Comparison of ENCODE assay signal across 8 mouse cellular contexts in the genomic region with DNA sequence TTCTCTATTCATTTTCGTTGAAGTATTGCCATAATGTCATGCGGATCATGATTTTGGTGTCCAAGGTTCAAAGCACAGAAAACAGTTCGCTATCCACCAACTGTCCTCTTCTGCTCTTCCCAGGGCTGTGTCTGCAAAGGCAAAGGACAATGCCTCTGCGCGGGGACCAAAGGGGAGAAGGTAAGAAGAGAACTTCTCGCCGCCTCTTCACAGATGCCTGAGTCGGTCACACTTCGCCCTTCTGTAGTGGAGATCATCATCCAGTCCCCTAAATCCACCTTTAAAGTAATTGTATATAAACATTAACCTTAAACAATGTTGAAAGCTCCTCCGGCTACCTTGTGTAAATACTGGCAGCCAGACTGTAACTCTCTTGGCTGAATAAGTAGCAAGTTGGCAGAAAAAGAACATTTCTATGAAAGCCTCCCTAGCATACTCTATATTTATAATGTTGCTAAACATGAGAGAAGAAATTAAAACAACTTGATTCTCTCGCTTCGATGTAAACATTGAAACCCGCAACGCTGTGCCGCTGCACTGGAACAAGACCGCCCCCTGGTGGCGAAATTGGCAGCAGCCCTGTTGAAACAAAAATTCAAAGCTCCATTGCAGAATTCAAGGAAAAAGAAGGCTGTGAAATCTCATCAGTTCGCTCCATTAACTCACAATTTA. TPM values are rescaled to one million over a fixed set of nuclear protein-coding genes. Genes with fewer than 3 reads are reported as not detected.
DNase-seq lines count a peak whose midpoint lies in the region; ATAC-seq and TF ChIP-seq lines count a peak whose summit lies in the region.

No protein-coding gene starts in this region.

- H3K36me3 ChIP-seq in C2C12 (ENCODE audit: control insufficient read depth, insufficient read depth), result no peaks in the 10 kb centered on the region
- no peaks in the 10 kb centered on the region for H3K36me3 ChIP-seq in embryonic facial prominence, embryonic 14.5 days (ENCODE audit: control insufficient read depth, insufficient read depth, low read length)
- H3K36me3 ChIP-seq in heart, embryonic 12.5 days, result no peaks in the 10 kb centered on the region
- H3K36me3 ChIP-seq in liver, embryonic 13.5 days, result no peaks in the 10 kb centered on the region
- no peaks in the 10 kb centered on the region for H3K36me3 ChIP-seq in neural tube, embryonic 13.5 days
- H3K36me3 ChIP-seq in testis, adult 2 months (ENCODE audit: control insufficient read depth, insufficient read depth, low read length), result no peaks in the 10 kb centered on the region

- no peaks in the 10 kb centered on the region for H3K4me1 ChIP-seq in embryonic facial prominence, embryonic 14.5 days (ENCODE audit: control insufficient read depth, insufficient read depth, low read length)
- H3K4me1 ChIP-seq in heart, embryonic 12.5 days (replicated peaks), result peaks cover 4% of the 10 kb centered on the region; the same call in 1 of the 2 replicates
- H3K4me1 ChIP-seq in liver, embryonic 13.5 days (replicated peaks), result peaks cover 28% of the 10 kb centered on the region
- no peaks in the 10 kb centered on the region; the same call in 1 of the 2 replicates for H3K4me1 ChIP-seq in neural tube, embryonic 13.5 days (replicated peaks)
- H3K4me1 ChIP-seq in testis, adult 2 months (ENCODE audit: control insufficient read depth, insufficient read depth, low read length), result no peaks in the 10 kb centered on the region; the same call in 1 of the 2 replicates

- H3K4me2 ChIP-seq in embryonic facial prominence, embryonic 14.5 days (ENCODE audit: low read depth, low read length), result peak overlapping the region; percentile 54
- peak overlapping the region; percentile 57 for H3K4me2 ChIP-seq in heart, embryonic 12.5 days
- peak overlapping the region; percentile 53 for H3K4me2 ChIP-seq in liver, embryonic 13.5 days
- H3K4me2 ChIP-seq in neural tube, embryonic 13.5 days, result peak overlapping the region; percentile 47

- no peaks in the 10 kb centered on the region for H3K79me3 ChIP-seq in C2C12 (ENCODE audit: low read depth)

- no peak overlapping the region for H3K27ac ChIP-seq in embryonic facial prominence, embryonic 14.5 days (replicated peaks; ENCODE audit: low read depth, low read length)
- no peak overlapping the region for H3K27ac ChIP-seq in heart, embryonic 12.5 days (ENCODE audit: poor library complexity, severe bottlenecking)
- H3K27ac ChIP-seq in liver, embryonic 13.5 days, result no peak overlapping the region
- H3K27ac ChIP-seq in neural tube, embryonic 13.5 days (replicated peaks), result no peak overlapping the region
- H3K27ac ChIP-seq in testis, adult 2 months (ENCODE audit: control insufficient read depth, insufficient read depth, low read depth, low read length), result no peak overlapping the region

- peak; percentile 46 to 47 for DNase-seq in adrenal gland, postnatal 4 days (ENCODE audit: low spot score in 2 of 2)
- peak; percentile 73 for DNase-seq in embryonic facial prominence, embryonic 14.5 days (ENCODE audit: low spot score)
- DNase-seq in kidney, postnatal 25 days, result peak; percentile 76 to 88
- peak; percentile 41 for DNase-seq in liver, embryonic 13.5 days

- H3K9ac ChIP-seq in embryonic facial prominence, embryonic 14.5 days (ENCODE audit: low read depth, low read length), result no peak overlapping the region
- no peak overlapping the region for H3K9ac ChIP-seq in heart, embryonic 12.5 days
- no peak overlapping the region for H3K9ac ChIP-seq in liver, embryonic 13.5 days
- no peak overlapping the region for H3K9ac ChIP-seq in neural tube, embryonic 13.5 days

- H3K9me3 ChIP-seq in embryonic facial prominence, embryonic 14.5 days (ENCODE audit: control insufficient read depth, low read length), result no peaks in the 10 kb centered on the region
- H3K9me3 ChIP-seq in heart, embryonic 12.5 days (replicated peaks), result no peaks in the 10 kb centered on the region
- H3K9me3 ChIP-seq in liver, embryonic 13.5 days (replicated peaks), result no peaks in the 10 kb centered on the region
- H3K9me3 ChIP-seq in neural tube, embryonic 13.5 days, result no peaks in the 10 kb centered on the region

- no peak overlapping the region for H3ac ChIP-seq in C2C12 (ENCODE audit: control insufficient read depth, insufficient read length, low read depth)

- H3K79me2 ChIP-seq in C2C12 (ENCODE audit: control insufficient read depth, insufficient read depth), result no peaks in the 10 kb centered on the region

- H3K4me3 ChIP-seq in C2C12 (ENCODE audit: insufficient read depth, poor library complexity, severe bottlenecking), result no peak overlapping the region
- peak overlapping the region; percentile 28 for H3K4me3 ChIP-seq in embryonic facial prominence, embryonic 14.5 days (ENCODE audit: low read depth, low read length)
- H3K4me3 ChIP-seq in heart, embryonic 12.5 days, result peak overlapping the region; percentile 35
- peak overlapping the region; percentile 36 for H3K4me3 ChIP-seq in liver, embryonic 13.5 days (replicated peaks)
- H3K4me3 ChIP-seq in neural tube, embryonic 13.5 days, result peak overlapping the region; percentile 17
- H3K4me3 ChIP-seq in testis, adult 2 months (ENCODE audit: control insufficient read depth, low read depth, low read length), result no peak overlapping the region

- ATAC-seq in embryonic facial prominence, embryonic 14.5 days (ENCODE audit: low read depth), result no peak
- ATAC-seq in heart, embryonic 12.5 days (ENCODE audit: insufficient number of reproducible peaks, low FRiP score), result no peak
- ATAC-seq in liver, embryonic 13.5 days (ENCODE audit: low read depth), result no peak
- ATAC-seq in neural tube, embryonic 13.5 days (ENCODE audit: low read depth), result no peak

- no peak for TF ChIP-seq POLR2A in testis, adult 2 months (IDR thresholded peaks at IDR 0.05; ENCODE audit: control insufficient read depth, low read depth, low read length)

- peaks cover 5% of the 10 kb centered on the region for H3K27me3 ChIP-seq in C2C12 (ENCODE audit: control insufficient read depth, insufficient read depth, insufficient read length)
- H3K27me3 ChIP-seq in embryonic facial prominence, embryonic 14.5 days (replicated peaks; ENCODE audit: control insufficient read depth, insufficient read depth, low read length), result no peaks in the 10 kb centered on the region
- H3K27me3 ChIP-seq in heart, embryonic 12.5 days (replicated peaks), result 0 out of 2 replicates have a peak, but pooled peaks cover 6% of the 10 kb centered on the region
- no peaks in the 10 kb centered on the region for H3K27me3 ChIP-seq in liver, embryonic 13.5 days
- no peaks in the 10 kb centered on the region for H3K27me3 ChIP-seq in neural tube, embryonic 13.5 days
- H3K27me3 ChIP-seq in testis, adult 2 months (ENCODE audit: control insufficient read depth, insufficient read depth, low read length), result no peaks in the 10 kb centered on the region

- peak; percentile 67 for TF ChIP-seq CTCF in C2C12 (IDR thresholded peaks at IDR 0.05; ENCODE audit: control insufficient read depth, insufficient read depth, insufficient read length)
- peak; percentile 90 for TF ChIP-seq CTCF in testis, adult 2 months (IDR thresholded peaks at IDR 0.05; ENCODE audit: control insufficient read depth, insufficient read depth, insufficient replicate concordance, low read depth, low read length)

- 31% methylated on average over 18 of the region's 18 CpGs for WGBS in embryonic facial prominence, embryonic 14.5 days
- 35% methylated on average over 18 of the region's 18 CpGs for whole genome bisulfite sequencing in heart, embryonic 12.5 days
- 32% methylated on average over 18 of the region's 18 CpGs for WGBS in liver, embryonic 13.5 days (ENCODE audit: insufficient replicate concordance)
- 36% methylated on average over 18 of the region's 18 CpGs for whole genome bisulfite sequencing in neural tube, embryonic 13.5 days

TF ChIP-seq in C2C12, 6 proteins besides CTCF, POLR2A, EP300 and RAD21:
- TF ChIP-seq USF1 (IDR thresholded peaks at IDR 0.05; ENCODE audit: low read depth) (no peak), CEBPB (IDR thresholded peaks at IDR 0.05; ENCODE audit: low read depth) (no peak), MYOD1 (IDR thresholded peaks at IDR 0.05; ENCODE audit: control insufficient read depth, insufficient read length, low read depth) (no peak), MAX (IDR thresholded peaks at IDR 0.05) (no peak), MYOG (IDR thresholded peaks at IDR 0.05; ENCODE audit: control insufficient read depth, extremely low read depth, insufficient read length) (no peak), FOSL1 (IDR thresholded peaks at IDR 0.05; ENCODE audit: insufficient read depth, low read length, poor library complexity, severe bottlenecking) (no peak)

RNA-seq across cellular contexts. Expression of gene Col4a3, which starts 54.7 kb away (rescaled TPM):
- 0.01 TPM for polyA plus RNA-seq in C2C12 (2012; fragmentation: generic; extraction: Trizol)
- 1 to 10 TPM; 2.0 to 4.4 TPM for total RNA-seq in adrenal gland, postnatal 4 days (2021)
- polyA plus RNA-seq in embryonic facial prominence, embryonic 14.5 days (2014; fragmentation: Nextera tagmentation; extraction: Ambion mirVana), result 0.13 and 0.24 TPM in 2 replicates
- 0.54 and 0.60 TPM in 2 replicates for polyA plus RNA-seq in heart, embryonic 12.5 days (2016; fragmentation: Nextera tagmentation; extraction: Ambion mirVana)
- polyA plus RNA-seq in liver, embryonic 13.5 days (2015; fragmentation: Nextera tagmentation; extraction: Ambion mirVana), result 0.09 and 0.14 TPM in 2 replicates
- polyA plus RNA-seq in neural tube, embryonic 13.5 days (2015; fragmentation: Nextera tagmentation; extraction: Ambion mirVana), result 0.25 and 0.27 TPM in 2 replicates
- 5.3 and 7.9 TPM in 2 replicates for polyA plus RNA-seq in testis, adult 2 months (2012; rRNA removed)

RNA-seq across cellular contexts. Expression of gene Col4a4, which starts 54.8 kb away (rescaled TPM):
- 0.02 TPM for polyA plus RNA-seq in C2C12 (2012; fragmentation: generic; extraction: Trizol)
- 10 to 100 TPM in 1 of 2 experiments, 1 to 10 TPM in 1; 6.9 to 12.7 TPM for total RNA-seq in adrenal gland, postnatal 4 days (2021)
- polyA plus RNA-seq in embryonic facial prominence, embryonic 14.5 days (2014; fragmentation: Nextera tagmentation; extraction: Ambion mirVana), result 0.14 and 0.19 TPM in 2 replicates
- polyA plus RNA-seq in heart, embryonic 12.5 days (2016; fragmentation: Nextera tagmentation; extraction: Ambion mirVana), result 0.33 and 0.49 TPM in 2 replicates
- polyA plus RNA-seq in liver, embryonic 13.5 days (2015; fragmentation: Nextera tagmentation; extraction: Ambion mirVana), result 0.03 TPM in 2 replicates
- polyA plus RNA-seq in neural tube, embryonic 13.5 days (2015; fragmentation: Nextera tagmentation; extraction: Ambion mirVana), result 0.18 and 0.24 TPM in 2 replicates
- 4.0 and 5.4 TPM in 2 replicates for polyA plus RNA-seq in testis, adult 2 months (2012; rRNA removed)

Comparison
In these comparisons a context has a peak if more than half of its experiments do, and no peak if none do; other contexts are left out.
1. H3K4me3 ChIP-seq: peak in embryonic facial prominence, embryonic 14.5 days (single experiment), heart, embryonic 12.5 days (single experiment), liver, embryonic 13.5 days (single experiment) and neural tube, embryonic 13.5 days (single experiment); none in C2C12 (single experiment) and testis, adult 2 months (single experiment).
2. Peak in every context shown above with its lines, with median percentiles within 50 percentile points of each other: DNase-seq and H3K4me2 ChIP-seq.